Mouse (Mus musculus): ENCODE results near the gene Gigyf2.

Gene Gigyf2

DNA sequence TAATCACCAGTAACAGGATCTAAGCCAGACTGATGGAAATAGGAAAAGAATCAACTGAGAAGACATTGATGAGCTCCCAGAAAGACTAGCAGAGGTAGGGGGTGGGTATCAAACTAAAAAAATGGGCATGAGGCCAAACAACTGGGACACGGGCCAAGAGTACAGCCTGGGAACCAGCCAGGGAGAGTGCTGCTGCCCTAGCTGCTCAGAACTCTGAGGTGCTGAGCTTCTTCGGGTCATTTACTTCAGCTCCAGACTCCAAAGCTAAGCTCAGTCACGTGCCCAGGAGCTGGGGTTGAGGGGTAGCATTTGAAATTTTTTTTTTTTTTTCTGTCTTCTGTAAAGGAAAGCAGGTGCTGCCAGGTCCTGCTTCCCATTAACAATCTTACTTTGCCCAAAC, 10.1 kb upstream of the Gigyf2 start:
- no peak for DNase-seq (ENCODE audit: low spot score in 2 of 2)

DNA sequence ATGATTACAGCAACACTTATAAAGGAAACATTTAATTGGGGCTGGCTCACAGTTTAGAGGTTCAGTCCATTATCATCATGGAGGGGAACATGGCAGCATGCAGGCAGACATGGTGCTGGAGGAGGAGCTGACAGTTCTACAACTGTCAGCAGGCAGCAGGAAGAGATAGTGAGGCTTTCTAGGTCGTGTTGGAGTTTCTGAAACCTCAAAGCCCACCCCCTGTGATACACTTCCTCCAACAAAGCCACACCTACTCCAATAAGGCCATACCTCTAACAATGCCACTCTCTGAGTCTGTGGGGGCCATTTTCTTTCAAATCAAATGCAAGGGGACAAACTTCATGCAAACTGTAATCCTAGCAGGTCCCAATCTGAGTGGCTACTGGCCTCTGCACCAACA, 5.7 kb upstream of the Gigyf2 start:
- DNase-seq (ENCODE audit: low spot score in 2 of 2) = no peak

GRCm38 (mm10) chr1:87322778-87323177, 4.0 kb upstream of the Gigyf2 start:
- DNase-seq (ENCODE audit: low spot score in 2 of 2) = no peak

GRCm38 (mm10) chr1:87324649-87325048, 2.1 kb upstream of the Gigyf2 start:
- DNase-seq (ENCODE audit: low spot score in 2 of 2) = no peak

GRCm38 (mm10) chr1:87327165-87327861, 515 bp downstream of the Gigyf2 start:
- peak; percentile 38 to 41 for DNase-seq (ENCODE audit: low spot score in 2 of 2)

GRCm38 (mm10) chr1:87331774-87332173, 5.0 kb downstream of the Gigyf2 start:
- no peak for DNase-seq (ENCODE audit: low spot score in 2 of 2)

DNA sequence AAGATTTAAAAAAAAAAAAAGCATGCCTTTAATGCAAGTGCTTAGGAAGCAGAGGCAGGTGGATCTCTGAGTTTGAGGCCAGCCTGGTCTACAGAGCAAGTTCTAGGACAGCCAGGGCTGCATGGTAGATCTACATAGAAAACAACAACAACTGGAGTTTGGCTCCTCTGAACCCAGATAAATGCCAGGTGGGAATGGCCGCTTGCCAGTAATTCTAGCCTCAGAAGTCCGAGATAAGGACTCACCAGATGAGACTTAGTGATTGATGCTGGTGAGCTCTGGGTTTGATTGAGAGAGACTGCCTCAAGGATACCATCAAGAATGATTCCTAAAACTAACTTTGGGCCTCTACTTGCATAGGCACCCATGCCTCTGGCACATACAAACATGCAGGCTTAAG, 23.8 kb downstream of the Gigyf2 start:
- no peak for DNase-seq (ENCODE audit: low spot score in 2 of 2)

- no peak for DNase-seq (ENCODE audit: low spot score in 2 of 2)
These were observed 33.5 kb downstream of the Gigyf2 start for GRCm38 (mm10) chr1:87360276-87360675.

DNA sequence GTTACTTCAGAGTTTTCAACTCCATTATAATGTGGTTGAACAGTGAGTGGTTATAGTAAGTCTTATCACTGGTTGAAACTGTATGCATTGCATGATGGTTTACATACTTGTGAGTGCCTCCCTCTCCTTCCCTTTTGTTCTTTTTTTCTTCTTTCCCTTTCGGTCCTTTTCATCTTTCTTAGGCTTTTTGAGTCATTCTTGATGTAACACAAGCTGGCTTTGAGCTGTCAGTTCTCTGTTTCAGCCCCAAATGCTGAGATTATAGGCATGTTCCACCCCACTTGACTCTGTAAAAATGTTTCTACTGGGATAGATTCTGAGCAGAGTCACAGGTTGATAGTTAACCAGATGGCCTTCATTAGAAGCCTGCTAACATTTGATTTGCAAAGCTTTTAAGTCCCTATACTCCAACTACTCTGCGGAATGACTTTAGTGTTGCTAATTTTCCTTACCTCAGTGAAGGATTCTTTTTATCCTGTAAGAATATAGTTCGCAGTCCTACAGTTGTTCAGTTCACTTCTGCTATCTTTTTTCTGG, 51.3 kb downstream of the Gigyf2 start:
- no peak for DNase-seq (ENCODE audit: low spot score in 2 of 2)

DNA sequence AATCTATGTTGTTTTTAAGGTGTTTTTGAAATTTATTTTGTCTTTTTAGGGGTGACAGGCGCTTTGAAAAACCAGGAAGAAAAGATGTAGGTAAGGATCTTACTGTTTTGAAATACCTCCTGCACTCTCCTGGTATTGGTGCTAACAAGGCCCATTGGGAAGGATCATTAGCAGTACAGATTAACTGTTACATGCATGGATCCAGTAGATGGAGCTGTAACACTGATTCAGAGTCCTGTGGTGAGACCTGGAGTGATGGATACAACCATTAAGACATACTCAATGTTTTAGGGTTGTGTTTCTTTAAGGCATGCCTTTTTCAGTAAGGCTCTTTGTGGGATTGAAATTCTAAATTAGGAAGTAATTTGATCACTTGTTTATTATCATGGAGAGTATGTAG, 53.1 kb downstream of the Gigyf2 start:
- DNase-seq (ENCODE audit: low spot score in 2 of 2) = no peak

DNA sequence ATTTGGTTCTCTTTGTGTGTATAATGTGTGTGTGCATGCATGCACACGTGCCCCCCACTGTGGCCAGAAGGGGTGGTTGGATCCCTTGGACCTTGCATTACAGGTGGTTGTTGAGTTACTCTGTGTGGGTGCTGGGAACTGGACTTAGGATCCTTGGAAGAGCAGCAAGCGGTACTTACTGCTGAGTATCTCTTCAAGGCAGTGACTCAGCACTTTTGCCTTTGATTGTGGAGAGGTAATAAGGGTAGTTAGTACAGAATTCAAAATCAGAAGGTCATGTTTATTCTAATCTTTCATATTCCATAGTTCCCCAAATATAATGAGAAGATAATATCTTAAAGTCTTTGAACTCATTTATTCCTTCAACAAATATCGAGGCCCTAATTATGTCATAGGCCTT, 54.4 kb downstream of the Gigyf2 start:
- DNase-seq (ENCODE audit: low spot score in 2 of 2) = no peak

DNA sequence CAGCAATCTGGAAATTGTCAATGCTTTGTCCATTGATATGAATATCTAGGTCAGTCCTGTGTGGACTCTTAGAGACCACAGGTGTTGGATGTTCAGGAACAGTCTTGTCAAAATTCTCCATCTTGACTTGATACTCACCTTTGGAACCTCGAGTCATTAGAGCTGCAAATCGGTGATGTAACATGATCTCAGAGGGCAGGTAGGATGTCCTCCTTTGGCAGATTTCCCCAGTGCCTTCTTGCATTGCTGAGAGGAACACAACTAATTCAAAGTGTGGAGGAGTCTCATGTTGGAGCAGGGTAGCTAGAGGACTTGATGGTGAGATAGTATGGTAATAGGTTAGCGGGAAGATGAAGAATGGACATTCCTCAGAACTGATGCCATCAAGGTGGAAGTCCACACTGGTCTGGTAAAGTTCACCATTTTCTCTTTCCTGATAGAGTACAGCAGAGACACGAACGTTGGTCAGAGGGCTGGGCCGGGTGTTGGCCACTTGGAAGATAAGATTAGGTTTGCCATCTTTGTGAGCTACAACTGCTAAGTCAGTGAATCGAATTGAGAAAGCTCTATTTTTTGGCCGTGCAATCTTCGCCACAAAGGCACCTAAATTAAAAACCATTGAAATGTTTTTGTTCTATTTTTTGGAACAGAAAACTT, 59.8 kb downstream of the Gigyf2 start:
- no peak for DNase-seq (ENCODE audit: low spot score in 2 of 2)

GRCm38 (mm10) chr1:87393444-87394195, 66.8 kb downstream of the Gigyf2 start:
- DNase-seq (ENCODE audit: low spot score in 2 of 2) = no peak

DNA sequence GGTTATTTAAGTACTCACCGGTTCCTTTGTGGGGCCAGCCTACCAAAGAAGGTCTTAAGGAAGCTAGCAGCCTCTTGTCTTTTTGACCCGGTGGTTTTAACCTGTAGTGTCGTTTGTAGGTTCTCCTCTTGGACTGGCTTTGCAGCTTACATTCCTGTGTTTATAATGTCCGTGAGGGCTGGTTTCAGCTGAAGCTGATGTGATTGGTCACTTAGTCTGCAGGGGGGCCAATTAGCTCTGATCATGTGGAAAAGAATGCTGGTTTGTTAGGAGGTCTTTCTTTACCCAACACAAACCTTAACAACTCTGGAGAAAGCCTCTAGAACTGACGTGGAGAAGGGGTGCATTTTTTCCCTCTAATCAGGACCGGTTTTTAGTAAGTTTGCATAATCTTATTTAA, 67.8 kb downstream of the Gigyf2 start, which contains the start of gene Kcnj13:
Gene Kcnj13, minus strand, starts transcription at position 136 of the 400 bp plus-strand sequence.
- DNase-seq (ENCODE audit: low spot score in 2 of 2) = no peak

DNA sequence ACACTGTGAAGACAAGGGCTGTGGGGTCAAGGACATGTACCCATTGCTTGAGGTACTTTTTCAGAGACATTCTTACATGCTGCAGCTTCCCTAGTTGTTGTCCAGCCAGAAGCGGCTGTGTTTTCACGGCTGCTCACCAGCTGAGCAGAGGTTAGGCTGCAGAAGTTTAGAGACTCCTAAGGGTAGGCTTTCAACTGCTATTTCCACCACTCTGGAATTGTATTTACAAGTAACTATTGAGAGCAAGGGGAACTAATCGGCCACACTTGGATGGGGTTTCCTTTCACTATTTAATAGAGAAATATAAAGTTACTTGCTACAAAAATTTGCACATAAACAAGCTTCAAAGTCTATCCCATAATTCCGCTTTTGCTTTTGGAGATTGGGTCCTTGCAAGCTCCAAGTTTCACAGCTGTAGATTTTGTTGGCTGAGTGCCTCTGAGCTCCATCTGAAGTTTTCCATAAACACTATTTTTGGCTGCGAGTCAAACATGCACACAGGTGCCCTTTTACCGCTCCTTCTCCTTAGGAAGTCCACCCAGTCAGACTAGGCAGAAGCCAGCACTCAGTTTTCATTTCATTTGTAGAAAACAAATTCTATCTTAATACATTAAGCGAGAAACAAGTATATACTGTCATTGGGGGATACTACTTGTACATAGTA, 70.3 kb downstream of the Gigyf2 start:
- DNase-seq (ENCODE audit: low spot score in 2 of 2) = no peak

DNA sequence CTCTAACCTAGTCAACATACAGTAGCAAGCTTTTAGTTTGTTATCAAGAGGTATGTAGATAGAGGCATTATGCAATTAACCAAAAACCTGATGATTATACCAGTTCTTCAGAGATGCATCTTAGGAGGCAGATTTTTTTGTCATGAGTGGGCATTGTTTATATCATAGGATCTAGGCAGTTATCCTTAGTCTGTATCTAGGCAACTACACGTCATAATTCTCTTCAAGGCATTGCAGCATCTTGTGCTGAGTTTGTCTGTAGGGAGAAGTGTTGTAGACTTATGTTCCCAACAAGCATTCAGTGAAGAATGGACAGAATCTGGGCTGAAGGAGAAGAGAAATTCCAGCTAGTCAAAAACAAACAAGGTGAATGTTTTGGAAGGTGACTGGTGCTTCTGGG, 77.9 kb downstream of the Gigyf2 start:
- no peak for DNase-seq (ENCODE audit: low spot score in 2 of 2)

DNA sequence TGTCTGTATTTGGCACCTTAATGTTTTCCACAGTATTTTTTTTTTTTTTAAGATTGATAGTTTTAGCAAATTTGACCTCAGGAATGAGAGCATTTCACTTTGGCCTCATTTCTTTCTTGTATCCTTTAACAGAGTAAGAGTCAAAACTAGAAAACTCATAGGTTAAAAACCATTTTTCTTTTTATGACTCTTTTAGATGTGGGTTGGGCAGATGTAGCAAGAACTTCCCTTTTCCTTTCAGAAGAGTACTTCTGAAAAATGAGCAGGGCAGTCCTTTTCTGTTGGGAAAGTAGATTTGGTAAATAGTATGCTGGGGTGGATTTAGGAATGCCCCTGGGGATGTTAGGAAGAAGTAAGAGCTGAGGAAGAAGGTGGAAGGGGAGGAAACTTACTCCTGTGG, 79.2 kb downstream of the Gigyf2 start:
- DNase-seq (ENCODE audit: low spot score in 2 of 2) = no peak

GRCm38 (mm10) chr1:87409380-87409779, 82.6 kb downstream of the Gigyf2 start:
- no peak for DNase-seq (ENCODE audit: low spot score in 2 of 2)

GRCm38 (mm10) chr1:87418733-87419132, 91.9 kb downstream of the Gigyf2 start:
- DNase-seq (ENCODE audit: low spot score in 2 of 2) = peak in 1 of 2 experiments; percentile 17

DNA sequence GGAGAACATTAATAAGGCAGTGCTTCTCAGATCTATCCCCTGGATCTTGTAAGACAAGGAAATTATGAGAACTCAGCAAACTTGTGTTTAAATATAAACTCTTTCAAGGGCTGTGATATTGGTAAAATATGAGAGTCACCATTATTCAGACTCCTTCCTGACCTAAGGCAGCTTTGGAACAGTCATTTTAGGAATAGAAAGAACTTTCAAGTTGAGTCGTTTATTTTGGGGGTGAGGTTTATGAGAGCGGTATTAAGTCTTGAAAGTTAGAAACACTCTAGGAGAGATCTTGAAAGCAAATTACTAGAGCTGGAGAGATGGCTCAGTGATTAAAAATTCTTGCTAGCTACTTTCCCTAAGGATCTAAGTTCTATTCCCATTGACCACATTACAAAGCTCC, 108.3 kb downstream of the Gigyf2 start:
- no peak for DNase-seq (ENCODE audit: low spot score in 2 of 2)

- no peak for DNase-seq (ENCODE audit: low spot score in 2 of 2)
These were observed 109.8 kb downstream of the Gigyf2 start for GRCm38 (mm10) chr1:87436583-87436982.
